Mouse (Mus musculus): ENCODE results near the gene Gm1043. TPM values are rescaled to one million over a fixed set of nuclear protein-coding genes. Genes with fewer than 3 reads are reported as not detected.

Gene Gm1043
- polyA plus RNA-seq, 1 experiment: not detected

- H3K79me3 ChIP-seq (ENCODE audit: low read depth): no peaks in the 10 kb centered on the region
- no peaks in the 10 kb centered on the region for H3K79me2 ChIP-seq (ENCODE audit: control insufficient read depth, insufficient read depth)
- TF ChIP-seq CTCF (IDR thresholded peaks at IDR 0.05; ENCODE audit: control insufficient read depth, insufficient read depth, insufficient read length): no peak
- no peak for TF ChIP-seq MYOG (IDR thresholded peaks at IDR 0.05; ENCODE audit: control insufficient read depth, extremely low read depth, insufficient read length)
- TF ChIP-seq FOSL1 (IDR thresholded peaks at IDR 0.05; ENCODE audit: insufficient read depth, low read length, poor library complexity, severe bottlenecking): no peak
- no peak for TF ChIP-seq CEBPB (IDR thresholded peaks at IDR 0.05; ENCODE audit: low read depth)
- no peak within 1 kb of the TSS for H3K4me3 ChIP-seq (ENCODE audit: insufficient read depth, poor library complexity, severe bottlenecking)
- H3K27me3 ChIP-seq (ENCODE audit: control insufficient read depth, insufficient read depth, insufficient read length): peaks cover 25% of the 10 kb centered on the region
- no peak within 1 kb of the TSS for H3ac ChIP-seq (ENCODE audit: control insufficient read depth, insufficient read length, low read depth)
- no peaks in the 10 kb centered on the region for H3K36me3 ChIP-seq (ENCODE audit: control insufficient read depth, insufficient read depth)
Observed at GRCm38 (mm10) chr5:37241651-37242151, 156.5 kb downstream of the Gm1043 start, which contains the start of gene Crmp1. Gene Crmp1 (plus strand): TSS chr5:37241940.

DNA sequence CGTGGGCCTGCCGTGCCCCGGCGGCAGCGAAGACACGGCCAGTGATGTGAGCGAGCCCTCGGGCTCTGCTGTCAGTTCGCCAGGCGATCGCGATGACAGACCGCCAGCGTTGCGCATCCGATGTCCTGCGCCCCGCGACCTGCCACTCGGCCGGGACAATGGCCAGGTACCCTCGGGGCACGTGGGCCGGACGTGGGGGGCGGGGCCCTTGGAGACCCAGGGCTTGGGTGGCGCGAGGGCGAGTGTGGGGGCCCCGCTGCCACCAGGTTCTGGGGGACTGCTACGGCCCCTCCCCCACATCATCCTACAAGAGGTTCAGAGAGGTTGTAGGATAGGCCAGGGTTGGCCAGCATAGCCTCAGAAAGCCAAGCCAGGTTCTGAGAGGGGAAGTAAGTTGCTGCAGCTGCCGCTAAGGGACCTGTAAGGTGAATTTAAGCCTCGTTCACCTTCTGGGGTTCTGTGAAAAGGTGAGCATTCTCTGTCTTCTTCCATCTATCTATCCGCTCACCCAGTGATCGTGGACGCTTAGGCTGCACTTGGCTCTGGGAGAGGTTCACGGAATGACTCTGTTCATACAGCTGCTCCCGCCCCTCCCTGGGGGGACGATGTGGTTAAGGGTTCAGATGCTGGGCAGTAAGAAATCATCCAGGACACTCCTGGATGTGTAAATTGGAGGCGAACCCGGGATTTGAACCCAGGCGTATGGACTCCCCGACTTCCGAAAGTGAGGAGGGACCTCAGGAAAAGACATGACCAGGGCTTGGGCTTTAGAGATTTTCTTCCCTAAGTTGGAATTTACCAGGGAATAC, 157.4 kb downstream of the Gm1043 start:
- Histone ChIP-seq H3K79me3 (ENCODE audit: low read depth) (no peaks in the 10 kb centered on the region), H3K79me2 (ENCODE audit: control insufficient read depth, insufficient read depth) (no peaks in the 10 kb centered on the region), H3K4me3 (ENCODE audit: insufficient read depth, poor library complexity, severe bottlenecking) (no peak overlapping the region), H3K27me3 (ENCODE audit: control insufficient read depth, insufficient read depth, insufficient read length) (peaks cover 27% of the 10 kb centered on the region), H3K36me3 (ENCODE audit: control insufficient read depth, insufficient read depth) (no peaks in the 10 kb centered on the region), H3ac (ENCODE audit: control insufficient read depth, insufficient read length, low read depth) (no peak overlapping the region)
- TF ChIP-seq USF1 (IDR thresholded peaks at IDR 0.05; ENCODE audit: low read depth) (no peak), CEBPB (IDR thresholded peaks at IDR 0.05; ENCODE audit: low read depth) (no peak), MYOG (IDR thresholded peaks at IDR 0.05; ENCODE audit: control insufficient read depth, extremely low read depth, insufficient read length) (no peak), MAX (IDR thresholded peaks at IDR 0.05) (no peak), CTCF (IDR thresholded peaks at IDR 0.05; ENCODE audit: control insufficient read depth, insufficient read depth, insufficient read length) (no peak), FOSL1 (IDR thresholded peaks at IDR 0.05; ENCODE audit: insufficient read depth, low read length, poor library complexity, severe bottlenecking) (no peak), MYOD1 (IDR thresholded peaks at IDR 0.05; ENCODE audit: control insufficient read depth, insufficient read length, low read depth) (no peak)

- H3K27me3 ChIP-seq (ENCODE audit: control insufficient read depth, insufficient read depth, insufficient read length): peaks cover 27% of the 10 kb centered on the region
- no peaks in the 10 kb centered on the region for H3K79me3 ChIP-seq (ENCODE audit: low read depth)
- H3ac ChIP-seq (ENCODE audit: control insufficient read depth, insufficient read length, low read depth): no peak overlapping the region
- no peak overlapping the region for H3K4me3 ChIP-seq (ENCODE audit: insufficient read depth, poor library complexity, severe bottlenecking)
- H3K79me2 ChIP-seq (ENCODE audit: control insufficient read depth, insufficient read depth): no peaks in the 10 kb centered on the region
- TF ChIP-seq CTCF (IDR thresholded peaks at IDR 0.05; ENCODE audit: control insufficient read depth, insufficient read depth, insufficient read length): no peak
- no peak for TF ChIP-seq MYOG (IDR thresholded peaks at IDR 0.05; ENCODE audit: control insufficient read depth, extremely low read depth, insufficient read length)
- no peak for TF ChIP-seq MAX (IDR thresholded peaks at IDR 0.05)
- no peak for TF ChIP-seq USF1 (IDR thresholded peaks at IDR 0.05; ENCODE audit: low read depth)
- TF ChIP-seq CEBPB (IDR thresholded peaks at IDR 0.05; ENCODE audit: low read depth): no peak
- no peak for TF ChIP-seq MYOD1 (IDR thresholded peaks at IDR 0.05; ENCODE audit: control insufficient read depth, insufficient read length, low read depth)
- no peak for TF ChIP-seq FOSL1 (IDR thresholded peaks at IDR 0.05; ENCODE audit: insufficient read depth, low read length, poor library complexity, severe bottlenecking)
- no peaks in the 10 kb centered on the region for H3K36me3 ChIP-seq (ENCODE audit: control insufficient read depth, insufficient read depth)
Observed at GRCm38 (mm10) chr5:37243169-37243886, 158.2 kb downstream of the Gm1043 start.

DNA sequence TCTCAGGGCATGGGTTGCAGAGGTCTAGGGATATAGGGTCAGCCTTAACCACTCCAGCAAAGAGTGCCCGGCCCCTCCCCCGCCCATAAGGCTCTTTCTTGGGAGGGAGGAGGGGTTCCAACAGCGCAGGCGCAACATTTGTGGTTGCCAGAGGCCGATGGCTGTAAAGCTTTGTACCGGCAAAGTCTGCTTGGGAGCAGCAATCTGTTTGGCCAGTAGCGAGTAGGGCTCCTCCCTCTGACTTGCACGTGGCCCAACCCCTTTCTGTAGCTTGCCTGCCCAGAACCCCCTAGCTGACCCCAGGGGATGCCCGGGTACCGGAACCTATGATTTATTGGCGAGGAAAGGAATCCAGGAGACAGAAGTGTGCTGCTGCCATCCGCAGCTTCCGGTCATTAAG, 159.0 kb downstream of the Gm1043 start:
- Histone ChIP-seq H3K36me3 (ENCODE audit: control insufficient read depth, insufficient read depth) (no peaks in the 10 kb centered on the region), H3K4me3 (ENCODE audit: insufficient read depth, poor library complexity, severe bottlenecking) (no peak overlapping the region), H3ac (ENCODE audit: control insufficient read depth, insufficient read length, low read depth) (no peak overlapping the region), H3K27me3 (ENCODE audit: control insufficient read depth, insufficient read depth, insufficient read length) (peaks cover 27% of the 10 kb centered on the region), H3K79me3 (ENCODE audit: low read depth) (no peaks in the 10 kb centered on the region), H3K79me2 (ENCODE audit: control insufficient read depth, insufficient read depth) (no peaks in the 10 kb centered on the region)
- TF ChIP-seq MAX (IDR thresholded peaks at IDR 0.05) (no peak), USF1 (IDR thresholded peaks at IDR 0.05; ENCODE audit: low read depth) (no peak), MYOG (IDR thresholded peaks at IDR 0.05; ENCODE audit: control insufficient read depth, extremely low read depth, insufficient read length) (no peak), FOSL1 (IDR thresholded peaks at IDR 0.05; ENCODE audit: insufficient read depth, low read length, poor library complexity, severe bottlenecking) (no peak), MYOD1 (IDR thresholded peaks at IDR 0.05; ENCODE audit: control insufficient read depth, insufficient read length, low read depth) (no peak), CTCF (IDR thresholded peaks at IDR 0.05; ENCODE audit: control insufficient read depth, insufficient read depth, insufficient read length) (no peak), CEBPB (IDR thresholded peaks at IDR 0.05; ENCODE audit: low read depth) (no peak)

DNA sequence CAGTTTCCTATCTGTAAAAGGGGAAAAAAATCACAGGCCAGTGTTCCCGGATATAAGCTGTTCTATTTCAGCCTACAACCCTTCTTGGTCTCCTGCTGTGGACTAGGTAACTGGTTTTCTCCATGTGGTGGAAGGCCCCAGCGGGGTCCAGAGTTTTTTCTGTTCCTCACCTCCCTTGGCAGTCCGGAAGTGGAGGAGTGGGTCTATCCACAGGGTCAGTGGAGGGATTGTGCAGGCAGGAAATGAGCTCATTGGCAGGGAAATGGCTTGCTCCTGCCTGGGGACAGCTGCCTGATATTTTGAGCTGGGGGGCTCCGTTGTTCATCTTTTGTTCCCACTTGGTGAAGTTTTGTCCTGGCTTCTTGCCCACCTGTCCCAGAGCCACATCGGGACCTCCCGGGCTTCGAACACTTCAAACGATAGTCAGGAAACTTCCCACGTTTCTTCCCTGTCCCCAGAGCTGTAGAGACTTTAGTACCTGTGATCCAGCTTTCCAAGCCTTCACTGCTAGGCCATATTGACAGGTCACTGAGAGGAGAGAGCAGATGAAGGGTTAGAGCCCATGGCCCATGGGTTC, 159.6 kb downstream of the Gm1043 start:
- Histone ChIP-seq H3K27me3 (ENCODE audit: control insufficient read depth, insufficient read depth, insufficient read length) (peaks cover 27% of the 10 kb centered on the region), H3K4me3 (ENCODE audit: insufficient read depth, poor library complexity, severe bottlenecking) (no peak overlapping the region), H3K79me3 (ENCODE audit: low read depth) (no peaks in the 10 kb centered on the region), H3ac (ENCODE audit: control insufficient read depth, insufficient read length, low read depth) (no peak overlapping the region), H3K79me2 (ENCODE audit: control insufficient read depth, insufficient read depth) (no peaks in the 10 kb centered on the region), H3K36me3 (ENCODE audit: control insufficient read depth, insufficient read depth) (no peaks in the 10 kb centered on the region)
- TF ChIP-seq USF1 (IDR thresholded peaks at IDR 0.05; ENCODE audit: low read depth): no peak
- no peak for TF ChIP-seq MYOG (IDR thresholded peaks at IDR 0.05; ENCODE audit: control insufficient read depth, extremely low read depth, insufficient read length)
- TF ChIP-seq CEBPB (IDR thresholded peaks at IDR 0.05; ENCODE audit: low read depth): no peak
- TF ChIP-seq CTCF (IDR thresholded peaks at IDR 0.05; ENCODE audit: control insufficient read depth, insufficient read depth, insufficient read length): no peak
- no peak for TF ChIP-seq MYOD1 (IDR thresholded peaks at IDR 0.05; ENCODE audit: control insufficient read depth, insufficient read length, low read depth)
- no peak for TF ChIP-seq FOSL1 (IDR thresholded peaks at IDR 0.05; ENCODE audit: insufficient read depth, low read length, poor library complexity, severe bottlenecking)
- TF ChIP-seq MAX (IDR thresholded peaks at IDR 0.05): no peak

Measured in C2C12 (cell line).